In genomic region chr3:101045431-101045830, GRCm38 (mm10) we compare ENCODE assay signal across 15 mouse cellular contexts. TPM values are rescaled to one million over a fixed set of nuclear protein-coding genes. Genes with fewer than 3 reads are reported as not detected.
DNase-seq lines count a peak whose midpoint lies in the region; ATAC-seq lines count a peak whose summit lies in the region.
"Had no signal": no experiment of that assay in that cellular context is flagged by ENCODE, and none has a peak within 500 bp of the region (broad histone marks: within the 10 kb centered on the region; RNA-seq: fewer than 3 reads in every experiment).

No protein-coding gene starts in this region.

- no peak for ATAC-seq in hindbrain, embryonic 12.5 days (ENCODE audit: low FRiP score)
- no peak for ATAC-seq in forebrain, embryonic 11.5 days (replicated peaks; ENCODE audit: low FRiP score)

- H3K27me3 ChIP-seq in heart, embryonic 10.5 days (ENCODE audit: insufficient read depth, poor library complexity, severe bottlenecking) = no peaks in the 10 kb centered on the region
- no peaks in the 10 kb centered on the region for H3K27me3 ChIP-seq in hindbrain, embryonic 12.5 days
- no peaks in the 10 kb centered on the region for H3K27me3 ChIP-seq in forebrain, embryonic 11.5 days (ENCODE audit: control insufficient read depth, insufficient read depth, low read length)
- H3K27me3 ChIP-seq: embryonic facial prominence, embryonic 13.5 days had no signal

- H3K27ac ChIP-seq in heart, embryonic 10.5 days = no peak overlapping the region
- H3K27ac ChIP-seq in hindbrain, embryonic 12.5 days = no peak overlapping the region
- H3K27ac ChIP-seq in forebrain, embryonic 11.5 days (ENCODE audit: low read depth, low read length) = no peak overlapping the region
- H3K27ac ChIP-seq: embryonic facial prominence, embryonic 13.5 days had no signal

- DNase-seq in heart, adult 11 months = peak; percentile 98
- DNase-seq in heart, embryonic 10.5 days (ENCODE audit: low spot score) = no peak
- peak; percentile 71 for DNase-seq in adrenal gland, postnatal 10 days
- peak; percentile 75 for DNase-seq in gastrocnemius, postnatal 14 days
- DNase-seq in heart, postnatal 10 days = peak; percentile 85 to 87
- DNase-seq in thymus, postnatal 25 days = no peak
- no peak for DNase-seq in forebrain, embryonic 11.5 days (ENCODE audit: low spot score)
- DNase-seq: cerebellum, adult 8-10 months; lung, adult 2 months; retina, postnatal 1 day; thymus, adult 18-20 months had no signal

- H3K36me3 ChIP-seq in heart, embryonic 10.5 days = peaks cover 76% of the 10 kb centered on the region
- peaks cover 11% of the 10 kb centered on the region for H3K36me3 ChIP-seq in hindbrain, embryonic 12.5 days
- no peaks in the 10 kb centered on the region; the same call in 1 of the 2 replicates for H3K36me3 ChIP-seq in forebrain, embryonic 11.5 days (ENCODE audit: control insufficient read depth, insufficient read depth, low read length)

- intact Hi-C loops in gastrocnemius, postnatal 14 days (cut with DNase I; ENCODE audit: low total_unique reads) = no loop called here
- intact Hi-C loops in heart, postnatal 10 days (cut with DNase I) = no loop called here

- WGBS in heart, embryonic 10.5 days = 86% methylated on average over 15 of the region's 15 CpGs
- 96% methylated on average over 15 of the region's 15 CpGs for WGBS in hindbrain, embryonic 12.5 days
- WGBS in forebrain, embryonic 11.5 days = 92% methylated on average over 15 of the region's 15 CpGs

- H3K9me3 ChIP-seq in heart, embryonic 10.5 days = no peaks in the 10 kb centered on the region
- H3K9me3 ChIP-seq in hindbrain, embryonic 12.5 days (replicated peaks) = no peaks in the 10 kb centered on the region
- no peaks in the 10 kb centered on the region for H3K9me3 ChIP-seq in forebrain, embryonic 11.5 days (ENCODE audit: control insufficient read depth, low read length)
- H3K9me3 ChIP-seq: embryonic facial prominence, embryonic 13.5 days had no signal

- H3K9ac ChIP-seq in hindbrain, embryonic 12.5 days = no peak overlapping the region
- no peak overlapping the region for H3K9ac ChIP-seq in forebrain, embryonic 11.5 days (ENCODE audit: low read length)
- H3K9ac ChIP-seq: embryonic facial prominence, embryonic 13.5 days had no signal

- 0 out of 2 replicates have a peak, but pooled peaks cover 7% of the 10 kb centered on the region for H3K4me1 ChIP-seq in heart, embryonic 10.5 days
- H3K4me1 ChIP-seq in hindbrain, embryonic 12.5 days = 0 out of 2 replicates have a peak, but pooled peaks cover 2% of the 10 kb centered on the region
- peaks cover 6% of the 10 kb centered on the region; the same call in 1 of the 2 replicates for H3K4me1 ChIP-seq in forebrain, embryonic 11.5 days (replicated peaks; ENCODE audit: control insufficient read depth, insufficient read depth, low read length)

- H3K4me3 ChIP-seq in heart, embryonic 10.5 days = no peak overlapping the region
- H3K4me3 ChIP-seq in hindbrain, embryonic 12.5 days = no peak overlapping the region
- H3K4me3 ChIP-seq in forebrain, embryonic 11.5 days (ENCODE audit: low read depth, low read length) = no peak overlapping the region
- H3K4me3 ChIP-seq: embryonic facial prominence, embryonic 13.5 days; myocyte had no signal

- H3K4me2 ChIP-seq in hindbrain, embryonic 12.5 days (replicated peaks) = no peak overlapping the region
- H3K4me2 ChIP-seq in forebrain, embryonic 11.5 days (ENCODE audit: low read depth, low read length, severe bottlenecking) = no peak overlapping the region
- H3K4me2 ChIP-seq: embryonic facial prominence, embryonic 13.5 days had no signal

RNA-seq across cellular contexts. Expression of gene Cd101, which starts 16.1 kb away (rescaled TPM):
- 0.34 and 0.50 TPM in 2 replicates for polyA plus RNA-seq in heart, embryonic 10.5 days (2016; fragmentation: Nextera tagmentation; extraction: Ambion mirVana)
- under 1 TPM; 0.12 to 0.27 TPM for total RNA-seq in adrenal gland, postnatal 10 days (2021)
- under 1 TPM; 0.39 to 0.55 TPM for total RNA-seq in gastrocnemius, postnatal 14 days (2021)
- under 1 TPM; 0.50 to 0.64 TPM for total RNA-seq in heart, postnatal 10 days (2021)
- polyA plus RNA-seq in hindbrain, embryonic 12.5 days (2016; fragmentation: Nextera tagmentation; extraction: Ambion mirVana) = not detected in 2 replicates
- polyA plus RNA-seq in forebrain, embryonic 11.5 days (2014; fragmentation: Nextera tagmentation; extraction: Ambion mirVana) = 0.07 TPM in 1 of 2 replicates, not detected in the other
- total RNA-seq: megakaryocyte-erythroid progenitor cell, adult 5-6 weeks had no signal
- polyA plus RNA-seq: myocyte had no signal

Comparison
In these comparisons a context has a peak if more than half of its experiments do, and no peak if none do; other contexts are left out.
1. DNase-seq: peak in heart, adult 11 months (single experiment), adrenal gland, postnatal 10 days (single experiment), gastrocnemius, postnatal 14 days (single experiment) and heart, postnatal 10 days (2 of 2); none in heart, embryonic 10.5 days (single experiment), thymus, postnatal 25 days (single experiment) and forebrain, embryonic 11.5 days (single experiment).